Mouse (Mus musculus): Measurements from ENCODE around the gene Rtn3.

DNA sequence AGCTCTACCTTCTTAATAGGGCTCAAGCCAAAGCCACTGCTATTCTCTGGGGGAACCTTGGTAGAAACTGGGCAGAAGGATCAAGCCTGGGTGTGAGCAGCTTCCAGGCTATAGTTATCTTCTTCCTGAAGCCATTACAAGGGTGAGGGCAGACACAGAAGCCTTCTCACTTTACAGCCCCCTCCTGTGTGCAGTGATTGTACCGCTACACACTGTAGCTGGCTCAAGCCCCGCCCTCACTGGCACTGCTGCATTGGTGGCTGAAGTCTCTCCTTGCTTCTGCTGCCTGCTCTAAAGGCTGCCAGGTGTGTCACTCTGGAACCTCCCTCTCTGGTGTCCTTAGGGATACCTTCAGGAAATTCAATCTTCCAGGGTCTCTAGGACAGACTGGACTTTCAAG, 70.7 kb downstream of the Rtn3 start:
- TF ChIP-seq CTCF (IDR thresholded peaks at IDR 0.05; ENCODE audit: control insufficient read depth, insufficient read depth, insufficient replicate concordance, low read depth, low read length), result no peak
- no peak for TF ChIP-seq POLR2A (IDR thresholded peaks at IDR 0.05; ENCODE audit: control insufficient read depth, low read depth, low read length)

Data from testis, adult 2 months (tissue).